ENCODE assay signal across 9 mouse cellular contexts in genomic region chr9:44709600-44709999, GRCm38 (mm10). TPM values are rescaled to one million over a fixed set of nuclear protein-coding genes. Genes with fewer than 3 reads are reported as not detected.
DNase-seq lines count a peak whose midpoint lies in the region; ATAC-seq and TF ChIP-seq lines count a peak whose summit lies in the region.
"Had no signal": no experiment of that assay in that cellular context is flagged by ENCODE, and none has a peak within 500 bp of the region (broad histone marks: within the 10 kb centered on the region; RNA-seq: fewer than 3 reads in every experiment).

No protein-coding gene starts in this region.

- no peak overlapping the region for H3K27ac ChIP-seq in hindbrain, embryonic 10.5 days
- H3K27ac ChIP-seq in hindbrain, embryonic 16.5 days (ENCODE audit: low read depth, low read length) = no peak overlapping the region
- no peak overlapping the region for H3K27ac ChIP-seq in MEL (ENCODE audit: control insufficient read depth, low read depth, low read length)
- no peak overlapping the region for H3K27ac ChIP-seq in forebrain, embryonic 14.5 days (ENCODE audit: low read depth, low read length)

- no peak overlapping the region for H3K4me3 ChIP-seq in hindbrain, embryonic 10.5 days
- no peak overlapping the region for H3K4me3 ChIP-seq in hindbrain, embryonic 16.5 days (ENCODE audit: low read length)
- H3K4me3 ChIP-seq in MEL (ENCODE audit: control insufficient read depth in 1 of 2, insufficient read depth in 1 of 2, low read depth in 2 of 2, low read length in 2 of 2) = no peak overlapping the region
- H3K4me3 ChIP-seq in forebrain, embryonic 14.5 days (ENCODE audit: low read depth, low read length) = no peak overlapping the region

- no peaks in the 10 kb centered on the region for H3K9me3 ChIP-seq in hindbrain, embryonic 10.5 days
- no peaks in the 10 kb centered on the region for H3K9me3 ChIP-seq in hindbrain, embryonic 16.5 days (ENCODE audit: control insufficient read depth, low read length)
- no peaks in the 10 kb centered on the region for H3K9me3 ChIP-seq in MEL (replicated peaks; ENCODE audit: insufficient read depth, low read length)
- H3K9me3 ChIP-seq in forebrain, embryonic 14.5 days (replicated peaks; ENCODE audit: control insufficient read depth, low read length) = no peaks in the 10 kb centered on the region

- H3K4me2 ChIP-seq in hindbrain, embryonic 16.5 days (ENCODE audit: low read length) = no peak overlapping the region
- H3K4me2 ChIP-seq in forebrain, embryonic 14.5 days (ENCODE audit: low read length) = no peak overlapping the region

- TF ChIP-seq CTCF in MEL (IDR thresholded peaks at IDR 0.05 in 2 of 3, conservative IDR thresholded peaks at IDR 0.05 in 1 of 3; ENCODE audit: control insufficient read depth in 1 of 3, insufficient read depth in 1 of 3, low read depth in 2 of 3, low read length in 3 of 3, poor library complexity in 1 of 3, severe bottlenecking in 1 of 3) = peak; percentile 67 to 79 (median 75)

- peak; percentile 43 for TF ChIP-seq RAD21 in MEL (IDR thresholded peaks at IDR 0.05; ENCODE audit: low read depth, low read length)

- 43% methylated on average over 2 of the region's 2 CpGs for WGBS in hindbrain, embryonic 10.5 days
- 41% methylated on average over 2 of the region's 2 CpGs for WGBS in hindbrain, embryonic 16.5 days
- 42% methylated on average over 2 of the region's 2 CpGs for WGBS in forebrain, embryonic 14.5 days

- H3K27me3 ChIP-seq in hindbrain, embryonic 10.5 days (ENCODE audit: insufficient read depth, poor library complexity, severe bottlenecking) = peaks cover 17% of the 10 kb centered on the region
- no peaks in the 10 kb centered on the region for H3K27me3 ChIP-seq in hindbrain, embryonic 16.5 days (replicated peaks; ENCODE audit: control insufficient read depth, insufficient read depth, low read length)
- H3K27me3 ChIP-seq in MEL (ENCODE audit: control insufficient read depth in 1 of 2, insufficient read depth in 2 of 2, low read length in 2 of 2) = no peaks in the 10 kb centered on the region
- H3K27me3 ChIP-seq in splenic B cell, adult 2 months (ENCODE audit: control insufficient read depth, insufficient read depth, low read length, poor library complexity, severe bottlenecking) = no peaks in the 10 kb centered on the region
- no peaks in the 10 kb centered on the region for H3K27me3 ChIP-seq in forebrain, embryonic 14.5 days (replicated peaks; ENCODE audit: control insufficient read depth, insufficient read depth, low read length)

- no peak for TF ChIP-seq POLR2A in MEL (IDR thresholded peaks at IDR 0.05; ENCODE audit: control insufficient read depth in 1 of 2, insufficient read depth in 1 of 2, low read depth in 1 of 2, low read length in 2 of 2, poor library complexity in 1 of 2)

- no peaks in the 10 kb centered on the region for H3K79me2 ChIP-seq in MEL (ENCODE audit: control insufficient read depth, insufficient read depth, low read length, poor library complexity)

- H3K9ac ChIP-seq in hindbrain, embryonic 16.5 days (ENCODE audit: low read depth, low read length) = no peak overlapping the region
- no peak overlapping the region for H3K9ac ChIP-seq in MEL (ENCODE audit: control insufficient read depth, low read depth, low read length, poor library complexity, severe bottlenecking)
- H3K9ac ChIP-seq in forebrain, embryonic 14.5 days (ENCODE audit: low read length) = no peak overlapping the region

- no peak for TF ChIP-seq EP300 in MEL (IDR thresholded peaks at IDR 0.05; ENCODE audit: low read depth in 1 of 2, low read length in 2 of 2)

- no peak for ATAC-seq in hindbrain, embryonic 16.5 days
- ATAC-seq in forebrain, embryonic 14.5 days = no peak

- H3K36me3 ChIP-seq in hindbrain, embryonic 10.5 days = peaks cover 99% of the 10 kb centered on the region
- H3K36me3 ChIP-seq in hindbrain, embryonic 16.5 days (ENCODE audit: control insufficient read depth, insufficient read depth, low read length) = peaks cover 21% of the 10 kb centered on the region
- H3K36me3 ChIP-seq in MEL (ENCODE audit: control insufficient read depth in 1 of 2, insufficient read depth in 2 of 2, low read length in 2 of 2) = no peaks in the 10 kb centered on the region; a peak in 1 of 4 replicates
- no peaks in the 10 kb centered on the region for H3K36me3 ChIP-seq in splenic B cell, adult 2 months (ENCODE audit: control insufficient read depth, insufficient read depth, low read length, poor library complexity, severe bottlenecking)
- H3K36me3 ChIP-seq in forebrain, embryonic 14.5 days (ENCODE audit: control insufficient read depth, insufficient read depth, low read length) = peaks cover 80% of the 10 kb centered on the region

- peak; percentile 55 for DNase-seq in hindbrain, embryonic 10.5 days (ENCODE audit: low spot score)
- DNase-seq in A20 (ENCODE audit: low read depth, low spot score) (peak; percentile 60), MEL (ENCODE audit: low read depth, low spot score) (peak; percentile 61)
- DNase-seq in heart, postnatal 4 days = peak; percentile 69
- peak; percentile 57 for DNase-seq in splenic B cell, adult 2 months (ENCODE audit: low read depth, low spot score)
- no peak for DNase-seq in layer of hippocampus, adult 18-20 months (ENCODE audit: low spot score in 2 of 2)
- DNase-seq in forebrain, embryonic 14.5 days (ENCODE audit: low spot score) = no peak

- peaks cover 39% of the 10 kb centered on the region for H3K4me1 ChIP-seq in hindbrain, embryonic 10.5 days (replicated peaks)
- peaks cover 16% of the 10 kb centered on the region for H3K4me1 ChIP-seq in hindbrain, embryonic 16.5 days (ENCODE audit: control insufficient read depth, insufficient read depth, low read depth, low read length)
- peaks cover 0 to 4% of the 10 kb centered on the region in 2 experiments; a peak in 2 of 4 replicates for H3K4me1 ChIP-seq in MEL (ENCODE audit: control insufficient read depth in 1 of 2, insufficient read depth in 2 of 2, low read length in 2 of 2)
- H3K4me1 ChIP-seq in forebrain, embryonic 14.5 days (ENCODE audit: control insufficient read depth, insufficient read depth, low read length) = peaks cover 16% of the 10 kb centered on the region

TF ChIP-seq in MEL, 35 proteins besides CTCF, POLR2A, EP300 and RAD21:
- TF ChIP-seq TCF12 (IDR thresholded peaks at IDR 0.05; ENCODE audit: low read depth, low read length) (no peak), USF2 (IDR thresholded peaks at IDR 0.05; ENCODE audit: borderline replicate concordance in 1 of 2, insufficient read depth in 1 of 2, low read depth in 1 of 2, low read length in 2 of 2) (no peak), E2F4 (IDR thresholded peaks at IDR 0.05; ENCODE audit: borderline replicate concordance, low read depth, low read length) (no peak), NELFE (IDR thresholded peaks at IDR 0.05; ENCODE audit: low read depth, low read length) (no peak), ELF1 (IDR thresholded peaks at IDR 0.05; ENCODE audit: low read depth, low read length) (no peak), ZC3H11A (IDR thresholded peaks at IDR 0.05; ENCODE audit: low read depth, low read length) (peak; percentile 46; the same call in 1 of the 2 replicates), SMC3 (IDR thresholded peaks at IDR 0.05; ENCODE audit: low read depth, low read length) (peak; percentile 55), ETS1 (IDR thresholded peaks at IDR 0.05; ENCODE audit: low read depth, low read length) (no peak)

RNA-seq across cellular contexts. Expression of gene Phldb1, which starts 25.4 kb away (rescaled TPM):
- 45.4 and 49.5 TPM in 2 replicates for polyA plus RNA-seq in hindbrain, embryonic 10.5 days (2016; fragmentation: Nextera tagmentation; extraction: Ambion mirVana)
- 37.4 and 44.2 TPM in 2 replicates for polyA plus RNA-seq in hindbrain, embryonic 16.5 days (2015; fragmentation: Nextera tagmentation; extraction: Ambion mirVana)
- total RNA-seq in MEL (2012; rRNA removed) = 13.0 and 13.8 TPM in 2 replicates
- 10 to 100 TPM in 1 of 2 experiments, not detected in 1; 23.0 TPM for polyA plus RNA-seq in MEL (2012; ENCODE audit: insufficient read depth in 1 of 2, insufficient read length in 2 of 2, low read depth in 1 of 2, low replicate concordance in 2 of 2, missing spikeins in 1 of 2)
- 100 to 1,000 TPM; 109 TPM for total RNA-seq in heart, postnatal 4 days (2021)
- 10 to 100 TPM; 62.4 to 84.0 TPM for total RNA-seq in layer of hippocampus, adult 18-20 months (2021)
- polyA plus RNA-seq in forebrain, embryonic 14.5 days (2014; fragmentation: Nextera tagmentation; extraction: Ambion mirVana) = 29.5 and 42.9 TPM in 2 replicates

RNA-seq across cellular contexts. Expression of gene Treh, which starts 36.6 kb away (rescaled TPM):
- not detected in 2 replicates for polyA plus RNA-seq in hindbrain, embryonic 10.5 days (2016; fragmentation: Nextera tagmentation; extraction: Ambion mirVana)
- not detected in 2 replicates for polyA plus RNA-seq in hindbrain, embryonic 16.5 days (2015; fragmentation: Nextera tagmentation; extraction: Ambion mirVana)
- not detected in 2 replicates for total RNA-seq in MEL (2012; rRNA removed)
- polyA plus RNA-seq in MEL (2012; ENCODE audit: insufficient read depth in 1 of 2, insufficient read length in 2 of 2, low read depth in 1 of 2, low replicate concordance in 2 of 2, missing spikeins in 1 of 2) = not detected
- not detected for total RNA-seq in heart, postnatal 4 days (2021)
- total RNA-seq in layer of hippocampus, adult 18-20 months (2021) = not detected
- not detected in 2 replicates for polyA plus RNA-seq in forebrain, embryonic 14.5 days (2014; fragmentation: Nextera tagmentation; extraction: Ambion mirVana)
- polyA plus RNA-seq: lung, embryonic 16.5 days had no signal

RNA-seq across cellular contexts. Expression of gene Arcn1, which starts 58.0 kb away (rescaled TPM):
- 154 and 170 TPM in 2 replicates for polyA plus RNA-seq in hindbrain, embryonic 10.5 days (2016; fragmentation: Nextera tagmentation; extraction: Ambion mirVana)
- 130 and 145 TPM in 2 replicates for polyA plus RNA-seq in hindbrain, embryonic 16.5 days (2015; fragmentation: Nextera tagmentation; extraction: Ambion mirVana)
- 118 and 124 TPM in 2 replicates for total RNA-seq in MEL (2012; rRNA removed)
- 100 to 1,000 TPM; 145 to 273 TPM for polyA plus RNA-seq in MEL (2012; ENCODE audit: insufficient read depth in 1 of 2, insufficient read length in 2 of 2, low read depth in 1 of 2, low replicate concordance in 2 of 2, missing spikeins in 1 of 2)
- 100 to 1,000 TPM; 104 to 119 TPM for total RNA-seq in heart, postnatal 4 days (2021)
- total RNA-seq in layer of hippocampus, adult 18-20 months (2021) = 100 to 1,000 TPM in 1 of 2 experiments, 10 to 100 TPM in 1; 97.1 to 103 TPM
- polyA plus RNA-seq in forebrain, embryonic 14.5 days (2014; fragmentation: Nextera tagmentation; extraction: Ambion mirVana) = 138 and 152 TPM in 2 replicates

RNA-seq across cellular contexts. Expression of gene Ift46, which starts 58.1 kb away (rescaled TPM):
- polyA plus RNA-seq in hindbrain, embryonic 10.5 days (2016; fragmentation: Nextera tagmentation; extraction: Ambion mirVana) = 124 and 152 TPM in 2 replicates
- 152 and 160 TPM in 2 replicates for polyA plus RNA-seq in hindbrain, embryonic 16.5 days (2015; fragmentation: Nextera tagmentation; extraction: Ambion mirVana)
- 30.2 and 31.8 TPM in 2 replicates for total RNA-seq in MEL (2012; rRNA removed)
- 10 to 100 TPM in 1 of 2 experiments, not detected in 1; 51.9 TPM for polyA plus RNA-seq in MEL (2012; ENCODE audit: insufficient read depth in 1 of 2, insufficient read length in 2 of 2, low read depth in 1 of 2, low replicate concordance in 2 of 2, missing spikeins in 1 of 2)
- 10 to 100 TPM; 58.4 to 58.7 TPM for total RNA-seq in heart, postnatal 4 days (2021)
- 10 to 100 TPM; 65.2 to 78.9 TPM for total RNA-seq in layer of hippocampus, adult 18-20 months (2021)
- polyA plus RNA-seq in forebrain, embryonic 14.5 days (2014; fragmentation: Nextera tagmentation; extraction: Ambion mirVana) = 178 and 206 TPM in 2 replicates

Comparison
In these comparisons a context has a peak if more than half of its experiments do, and no peak if none do; other contexts are left out.
1. DNase-seq: peak in hindbrain, embryonic 10.5 days (single experiment), A20 (single experiment), MEL (single experiment), heart, postnatal 4 days (single experiment) and splenic B cell, adult 2 months (single experiment); none in layer of hippocampus, adult 18-20 months (0 of 2) and forebrain, embryonic 14.5 days (single experiment).